Mouse (Mus musculus): Measurements from ENCODE around the gene Inafm1.
"Not testable (repeated sequence)": the region's sequence is repeated elsewhere in the genome, so short reads cannot be mapped to it uniquely, and the experiment has no call there.

Gene Inafm1

DNA sequence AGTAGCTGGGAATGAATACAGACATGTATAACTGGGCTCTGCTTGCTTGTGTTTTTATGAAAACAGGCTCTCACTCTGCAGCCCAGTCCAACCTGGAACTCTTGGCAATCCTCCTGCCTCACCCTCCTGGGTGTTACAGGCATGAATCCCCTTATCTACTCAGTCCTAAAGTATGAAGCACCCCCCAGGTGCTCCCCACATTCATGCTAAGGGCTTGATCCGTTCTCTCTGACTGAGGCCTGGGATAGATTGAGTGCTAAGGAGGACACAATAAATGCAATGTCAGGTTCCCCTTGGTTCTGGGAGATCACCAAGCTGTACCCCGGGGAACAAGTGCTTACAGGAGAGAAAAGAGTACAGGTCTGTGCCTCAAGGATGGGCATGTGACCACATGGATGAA, 24.2 kb upstream of the Inafm1 start:
- no peak for DNase-seq (ENCODE audit: low spot score)

DNA sequence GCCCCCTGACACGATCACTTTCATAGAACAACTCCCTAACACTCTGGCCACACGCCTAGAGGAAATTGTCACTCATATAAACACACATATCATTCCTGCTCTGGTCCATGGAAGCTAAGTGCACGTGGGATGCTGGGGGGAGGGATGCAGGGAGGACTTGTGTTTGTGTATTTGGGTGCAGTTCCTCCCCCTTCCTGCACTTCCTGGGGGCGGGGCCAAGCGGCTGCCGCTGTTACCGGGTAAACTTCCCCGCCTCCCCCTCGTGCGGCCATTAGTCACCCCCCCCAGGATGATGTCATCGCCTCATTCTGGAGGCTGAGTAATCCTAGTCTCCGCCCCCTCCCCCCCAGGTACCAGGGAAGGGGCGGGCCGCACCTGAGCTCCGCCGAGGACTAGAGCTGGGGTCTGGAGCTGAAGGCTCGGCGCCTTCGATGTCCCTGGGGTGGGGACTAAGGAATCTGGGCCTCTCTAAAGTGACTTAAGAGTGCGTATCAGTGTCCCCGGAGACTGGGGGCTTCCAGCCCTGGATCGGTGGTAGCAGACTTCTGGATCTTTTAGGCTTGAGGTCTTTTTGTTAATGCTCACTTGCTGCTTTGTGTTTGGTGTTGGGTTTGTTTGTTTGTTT, 23.5 kb upstream of the Inafm1 start:
- peak; percentile 78 for DNase-seq (ENCODE audit: low spot score)

DNA sequence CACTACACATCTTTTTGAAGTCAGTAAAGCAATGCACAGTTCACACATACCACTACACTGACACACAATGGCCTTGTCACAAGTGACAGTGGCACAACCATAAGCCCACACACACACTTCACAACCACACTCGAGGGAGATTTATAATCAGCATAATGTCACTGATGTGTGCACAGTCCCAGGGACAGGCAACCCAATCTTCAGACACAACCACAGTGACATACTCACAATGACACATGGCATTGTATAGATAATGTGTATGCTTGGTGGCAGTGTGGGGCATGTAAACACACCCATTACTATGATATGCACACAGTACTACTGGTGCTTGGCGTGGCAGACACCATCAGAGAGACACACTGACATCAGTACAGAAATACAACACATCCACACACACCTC, 22.7 kb upstream of the Inafm1 start:
- DNase-seq (ENCODE audit: low spot score): no peak

DNA sequence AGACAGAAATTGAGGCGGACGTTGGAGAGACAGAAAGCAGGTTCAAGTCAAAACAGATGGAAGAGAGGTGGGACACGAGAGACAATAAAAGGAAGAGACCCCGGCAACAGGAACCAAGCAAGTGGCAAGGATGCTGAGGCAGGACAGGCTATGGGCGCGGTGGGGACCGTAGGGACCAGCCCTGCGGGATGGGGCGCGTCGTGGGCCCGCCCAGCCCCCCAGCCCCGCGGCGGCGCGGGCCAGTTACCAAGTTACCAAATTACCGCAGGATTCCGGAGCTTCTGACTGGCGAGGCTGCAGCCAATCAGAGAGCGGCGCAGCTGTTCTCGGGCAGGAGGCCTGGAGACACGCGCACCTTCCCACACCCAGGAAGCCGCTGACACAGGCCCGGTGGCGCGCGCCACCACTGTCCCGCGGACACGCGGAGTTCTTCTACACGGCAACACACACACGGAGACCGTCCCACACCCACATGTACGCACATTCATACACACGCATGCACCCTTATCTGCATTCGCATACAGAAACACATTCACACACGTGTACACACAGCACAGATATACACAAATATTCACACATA, 22.0 kb upstream of the Inafm1 start:
- peak; percentile 49 for DNase-seq (ENCODE audit: low spot score)

DNA sequence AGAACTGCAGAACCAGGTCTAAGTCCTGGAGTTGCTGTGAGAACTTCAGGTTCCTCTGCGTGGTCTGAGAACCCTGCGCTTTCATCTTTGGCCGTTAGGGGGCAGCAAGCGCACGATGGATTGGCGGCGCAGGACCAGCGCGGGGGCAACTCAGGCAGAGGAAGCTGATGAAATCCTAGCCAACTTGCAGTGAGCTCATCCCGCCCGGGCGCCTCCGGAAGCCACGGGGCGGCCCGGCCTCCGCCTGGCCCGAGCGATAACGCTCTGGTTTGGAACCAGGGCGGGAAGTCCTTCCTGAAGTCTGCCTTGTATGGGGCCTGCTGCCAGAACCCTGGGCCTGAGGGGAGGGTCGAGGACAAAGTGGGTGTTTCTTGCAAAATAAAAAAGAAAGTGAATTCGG, 21.4 kb upstream of the Inafm1 start:
- DNase-seq (ENCODE audit: low spot score): peak; percentile 91

DNA sequence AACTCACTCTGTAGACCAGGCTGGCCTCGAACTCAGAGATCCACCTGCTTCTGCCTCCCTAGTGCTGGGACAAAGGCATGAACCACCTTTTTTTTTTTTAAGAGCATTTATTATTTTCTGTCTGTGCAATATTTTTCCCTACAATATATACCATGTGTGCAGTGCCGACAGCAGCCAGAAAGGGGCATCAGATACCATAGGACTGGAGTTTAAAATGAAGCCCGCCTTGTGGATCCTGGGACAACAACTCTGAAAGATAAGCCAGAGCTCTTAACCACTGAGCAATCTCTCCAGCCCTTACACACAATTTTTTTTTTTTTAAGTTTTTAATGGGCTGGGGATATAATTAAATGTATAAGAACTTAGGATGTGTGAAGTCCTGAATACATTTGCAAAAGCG, 20.9 kb upstream of the Inafm1 start:
- no peak for DNase-seq (ENCODE audit: low spot score)

DNA sequence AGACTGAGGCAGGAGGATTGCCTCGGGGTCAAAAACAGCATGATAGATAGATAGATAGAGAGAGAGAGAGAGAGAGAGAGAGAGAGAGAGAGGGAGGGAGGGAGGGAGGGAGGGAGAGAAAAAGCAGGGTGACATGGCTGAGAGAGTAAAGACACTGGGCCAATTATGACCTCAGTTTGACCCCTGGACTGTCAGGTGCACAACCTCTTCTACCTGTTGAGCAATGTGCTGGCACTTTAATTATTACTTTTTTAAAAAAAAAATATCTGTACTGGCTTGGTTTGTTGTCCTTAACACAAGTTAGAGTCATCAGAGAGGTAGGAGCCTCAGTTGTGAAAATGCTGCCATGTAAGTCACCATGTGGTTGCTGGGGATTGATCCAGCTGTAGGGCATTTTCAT, 14.4 kb upstream of the Inafm1 start:
- DNase-seq (ENCODE audit: low spot score): no peak

DNA sequence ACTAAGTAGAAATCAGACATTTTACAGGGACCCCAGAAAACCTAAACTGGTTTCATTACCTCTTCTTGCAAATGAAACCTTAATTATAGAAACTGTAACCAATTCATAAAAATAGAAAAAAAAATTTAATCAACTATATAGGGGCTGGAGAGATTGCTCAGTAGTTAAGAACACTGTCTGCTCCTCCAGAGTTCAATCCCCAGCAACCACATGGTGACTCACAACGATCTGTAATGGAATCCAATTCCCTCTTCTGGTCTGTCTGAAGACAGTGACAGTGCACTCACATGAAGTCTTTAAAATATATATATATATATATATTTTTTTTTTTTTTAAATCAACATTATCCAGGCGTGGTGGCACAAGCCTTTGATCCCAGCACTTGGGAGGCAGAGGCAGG, 13.6 kb upstream of the Inafm1 start:
- DNase-seq (ENCODE audit: low spot score): no peak

DNA sequence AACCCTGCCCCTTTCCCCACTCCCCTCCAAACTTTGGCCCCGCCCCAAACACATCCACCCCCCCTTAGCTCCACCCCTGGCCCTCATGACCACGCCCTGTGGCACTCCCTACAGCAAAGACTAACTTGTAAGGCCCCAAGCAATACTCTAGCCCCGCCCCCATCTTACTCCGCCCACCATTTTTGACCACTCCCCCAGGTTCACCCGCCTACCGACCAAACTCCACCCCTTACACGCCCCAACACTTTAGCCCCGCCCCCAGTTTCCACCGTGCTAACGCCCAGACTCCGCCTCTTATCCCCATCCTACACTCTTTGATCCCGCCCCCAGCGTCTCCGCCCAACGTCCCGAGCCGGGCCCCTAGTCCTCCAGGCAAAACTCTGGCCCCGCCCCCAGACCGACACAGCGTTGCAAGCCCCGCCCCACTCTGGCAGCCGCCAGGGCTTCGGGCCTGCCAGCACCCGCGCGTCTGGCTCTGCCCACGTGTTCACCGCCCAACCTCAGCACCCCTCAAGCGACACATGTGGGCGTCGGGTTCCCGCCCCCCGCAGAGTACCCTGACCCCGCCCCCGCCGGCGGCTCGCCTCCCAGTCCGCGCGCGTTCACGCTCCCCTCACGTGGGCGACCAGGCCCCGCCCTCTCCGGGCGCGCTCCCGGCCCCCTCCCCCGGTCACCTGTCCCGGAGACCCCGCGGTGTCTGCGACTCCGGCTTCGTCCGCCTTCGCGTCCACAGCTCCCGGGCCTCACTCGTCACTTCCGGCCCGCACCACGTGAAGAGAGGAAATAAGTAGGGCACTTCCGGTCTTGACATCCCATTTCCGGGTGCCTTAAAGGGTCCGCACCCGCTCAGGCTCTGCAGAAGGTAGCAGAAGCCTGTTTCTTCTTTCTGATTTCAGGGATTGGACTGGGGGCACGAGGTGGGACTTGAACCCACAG, 12.9 kb upstream of the Inafm1 start, which contains the start of gene Ccdc9:
Gene Ccdc9 (minus strand): TSS at position 770 of the 936 bp plus-strand sequence.
- peak; percentile 99 for DNase-seq (ENCODE audit: low spot score)

DNA sequence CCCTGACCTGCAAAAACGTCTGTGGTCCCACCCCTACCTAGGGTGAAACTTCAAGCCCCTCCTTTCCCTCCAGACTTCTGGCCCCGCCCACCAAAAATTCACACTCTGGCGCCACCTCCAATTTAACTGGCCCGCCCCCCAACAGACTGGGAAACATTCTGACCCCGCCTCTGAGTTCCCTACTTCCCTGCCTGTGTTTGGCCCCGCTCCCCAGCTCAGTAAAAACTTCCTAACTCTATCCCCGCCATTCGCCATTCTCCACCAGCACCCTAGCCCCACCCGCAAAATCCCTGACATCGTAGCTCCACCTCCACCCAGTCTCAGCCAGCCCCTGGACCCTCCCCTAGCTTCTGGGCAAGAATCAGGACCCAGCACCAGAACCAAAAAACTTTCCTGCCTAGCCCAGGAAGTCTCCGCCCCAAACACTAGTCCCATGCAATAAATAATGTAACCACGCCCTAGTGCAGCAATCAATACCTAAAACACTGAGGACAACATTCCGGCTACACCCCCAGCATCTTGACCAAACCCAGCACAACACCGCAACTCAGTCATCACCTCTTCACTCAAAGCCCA, 12.1 kb upstream of the Inafm1 start:
- peak; percentile 45 for DNase-seq (ENCODE audit: low spot score)

DNA sequence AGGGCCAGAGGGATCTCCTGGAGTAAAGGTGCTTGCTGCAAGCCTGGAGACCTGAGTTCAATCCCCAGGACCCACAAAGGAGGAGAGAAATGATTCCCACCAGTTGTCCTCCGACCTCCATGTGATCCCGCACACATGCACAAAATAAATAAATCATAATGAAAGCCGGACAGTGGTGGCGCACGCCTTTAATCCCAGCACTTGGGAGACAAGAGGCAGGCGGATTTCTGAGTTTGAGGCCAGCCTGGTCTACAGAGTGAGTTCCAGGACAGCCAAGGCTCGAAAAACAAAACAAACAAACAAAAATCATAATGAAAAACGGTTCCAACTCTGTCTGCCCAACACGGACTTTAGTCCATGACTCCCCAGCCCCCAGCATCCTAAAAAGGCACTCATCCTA, 11.5 kb upstream of the Inafm1 start:
- no peak for DNase-seq (ENCODE audit: low spot score)

DNA sequence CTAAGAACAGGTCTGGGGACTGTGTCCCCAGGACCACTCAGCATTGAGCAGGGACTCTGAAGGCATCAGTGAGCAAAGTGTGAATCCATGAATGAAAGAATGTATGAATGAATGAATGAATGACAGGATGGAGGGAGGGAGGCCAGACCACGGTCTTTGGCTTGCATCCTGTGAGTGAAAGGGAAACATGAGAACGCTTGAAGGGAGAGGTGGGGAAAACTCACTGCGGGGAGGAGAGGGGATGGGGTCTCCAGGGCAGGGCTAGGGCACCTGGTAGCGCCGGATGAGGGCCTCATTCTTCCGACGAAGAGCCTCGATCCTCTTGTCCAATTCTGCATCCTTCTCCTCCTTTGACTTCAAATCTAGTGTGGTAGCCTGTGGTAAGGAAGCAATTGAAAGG, 10.6 kb upstream of the Inafm1 start:
- DNase-seq (ENCODE audit: low spot score): no peak

DNA sequence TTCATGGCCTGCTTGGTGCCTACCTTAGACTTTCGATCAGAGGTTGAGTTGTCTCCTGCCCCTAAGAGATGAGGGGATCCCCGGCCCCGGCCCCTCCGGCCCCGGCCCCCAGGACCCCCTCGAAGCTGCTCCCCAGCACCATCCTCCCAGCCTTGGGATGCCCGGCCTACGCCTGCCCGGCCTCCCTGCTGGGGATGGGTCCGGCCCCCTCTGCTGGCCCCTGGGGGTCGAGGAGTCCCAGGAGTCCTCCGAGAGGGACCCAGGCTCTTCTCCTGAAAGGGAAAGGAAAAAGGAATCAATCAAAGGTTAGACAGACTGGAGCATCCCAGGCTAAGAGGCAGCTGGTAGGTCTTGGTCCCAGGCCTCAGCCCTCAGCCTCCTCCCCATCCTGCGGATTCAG, 8.9 kb upstream of the Inafm1 start:
- DNase-seq (ENCODE audit: low spot score): no peak

DNA sequence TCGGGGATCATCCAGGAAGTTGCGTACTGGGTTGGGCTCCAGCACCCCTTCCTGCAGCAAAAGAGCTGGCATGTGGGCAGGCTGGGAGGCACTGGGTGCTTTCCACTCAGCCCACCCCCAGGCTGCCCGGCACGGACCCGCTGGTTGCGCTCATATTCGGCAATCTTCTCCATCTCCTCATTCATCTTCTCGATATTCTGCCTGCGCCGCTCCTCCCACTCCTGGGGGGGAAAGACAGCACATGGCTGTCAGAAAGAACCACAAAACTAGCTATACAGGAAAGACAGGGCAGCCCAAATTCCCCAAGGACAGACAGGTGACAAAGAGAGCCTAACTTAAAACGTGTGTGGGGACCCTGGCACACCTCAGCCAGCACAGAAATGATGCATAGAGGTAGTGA, 7.3 kb upstream of the Inafm1 start:
- no peak for DNase-seq (ENCODE audit: low spot score)

DNA sequence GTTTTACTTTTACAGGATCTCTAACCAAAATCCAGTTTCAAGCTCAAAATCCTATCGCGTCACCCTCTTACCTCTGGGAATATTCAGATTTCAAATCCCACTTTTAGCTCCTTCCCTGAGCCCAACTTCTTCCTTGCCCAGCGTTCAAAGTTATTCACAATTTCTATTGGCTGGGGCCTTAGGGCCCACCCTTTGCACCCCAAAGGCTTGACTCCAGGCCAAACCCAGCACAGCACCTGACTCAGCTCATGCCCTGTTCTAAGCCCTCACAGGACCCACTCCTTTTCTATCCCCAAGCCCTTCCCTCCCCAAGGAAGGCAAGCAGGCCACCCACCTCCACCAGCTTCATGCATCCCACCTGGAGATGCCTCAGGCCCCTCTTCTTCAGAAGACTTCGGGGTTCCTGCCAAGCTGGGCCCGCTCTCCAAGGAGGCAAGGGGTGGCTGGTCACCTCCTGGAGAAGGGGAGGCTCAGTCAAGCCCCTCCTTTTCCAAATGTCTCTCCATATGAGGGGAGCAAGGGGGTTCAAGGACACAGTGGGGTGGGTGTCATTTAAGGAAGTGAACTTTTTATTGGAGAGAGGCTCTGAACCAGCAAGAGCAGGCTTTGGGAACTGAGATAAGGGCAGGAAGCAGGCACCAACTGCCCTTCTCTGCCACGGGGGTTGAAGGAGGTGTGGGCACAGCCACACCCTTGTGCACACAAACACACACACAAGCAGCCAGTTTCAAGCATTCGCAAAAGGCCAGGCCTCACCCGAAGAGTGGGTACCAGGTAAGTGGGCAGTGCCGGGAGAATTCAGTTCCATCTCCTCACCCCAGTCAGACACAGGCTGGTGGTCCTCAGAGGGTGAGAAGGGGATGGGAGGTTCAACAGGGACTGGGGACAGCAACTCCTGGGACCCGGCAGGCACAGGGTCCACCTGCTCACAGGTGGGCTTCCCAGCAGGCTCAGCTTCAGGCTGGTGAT, 1.8 kb upstream of the Inafm1 start:
- no peak for DNase-seq (ENCODE audit: low spot score)

DNA sequence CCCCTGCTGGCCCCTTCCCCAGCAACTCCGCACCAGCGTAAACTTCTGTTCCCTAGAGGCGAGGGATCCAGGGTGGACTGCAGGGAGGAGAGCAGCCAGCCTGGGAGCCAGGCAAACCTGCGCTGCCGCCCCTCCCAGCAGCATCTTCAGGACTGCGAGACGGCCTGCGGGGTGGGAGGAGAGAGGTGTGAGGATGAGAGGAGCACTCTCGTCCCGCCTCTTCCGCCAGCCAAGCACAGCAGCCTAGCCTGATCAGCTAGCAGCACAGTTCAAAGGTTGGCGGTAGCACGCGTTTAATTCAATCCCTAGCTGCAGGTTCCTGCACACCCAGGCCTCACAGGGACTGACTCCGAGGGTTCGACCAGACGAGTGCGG, 336 bp upstream of the Inafm1 start:
- no peak for DNase-seq (ENCODE audit: low spot score)

DNA sequence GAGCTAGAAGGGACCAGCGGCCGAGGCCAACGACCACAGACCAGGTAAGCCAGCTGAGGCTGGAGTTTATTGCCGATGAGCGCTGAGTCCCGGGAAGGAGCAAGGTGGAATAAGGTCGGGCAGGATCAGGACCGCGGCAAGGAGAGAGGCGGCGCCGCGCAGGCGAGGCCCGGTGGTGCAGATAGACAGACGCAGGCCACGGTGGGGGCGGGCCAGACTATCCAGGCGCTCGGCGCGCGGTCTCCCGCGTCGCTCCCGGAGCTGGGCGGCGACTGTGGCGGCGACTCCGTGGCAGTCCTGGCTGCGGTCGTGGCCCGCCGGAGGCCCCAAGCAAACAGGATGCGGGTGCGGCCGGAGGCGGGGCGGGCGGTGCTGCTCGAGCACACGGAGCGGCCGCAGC, 736 bp downstream of the Inafm1 start:
- DNase-seq (ENCODE audit: low spot score): peak; percentile 80

DNA sequence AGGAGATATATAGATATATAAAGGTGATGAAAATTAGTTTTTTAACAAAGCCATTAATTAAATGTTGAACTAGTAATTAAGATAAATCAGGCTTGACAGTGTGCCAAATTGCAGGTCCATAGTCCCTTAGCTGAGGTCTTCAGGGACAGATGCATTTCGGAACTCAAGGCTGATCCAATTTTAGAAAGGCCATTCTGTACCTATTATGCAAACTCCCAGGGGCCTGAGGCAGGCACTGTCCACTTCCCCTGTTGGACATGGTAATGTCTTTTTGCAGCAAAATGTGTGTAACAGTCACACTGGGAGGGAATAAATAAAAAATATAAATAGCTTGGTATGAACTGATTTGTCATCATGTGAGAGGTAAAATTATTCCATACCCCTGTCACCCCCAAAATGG, 2.3 kb downstream of the Inafm1 start:
- no peak for DNase-seq (ENCODE audit: low spot score)

DNA sequence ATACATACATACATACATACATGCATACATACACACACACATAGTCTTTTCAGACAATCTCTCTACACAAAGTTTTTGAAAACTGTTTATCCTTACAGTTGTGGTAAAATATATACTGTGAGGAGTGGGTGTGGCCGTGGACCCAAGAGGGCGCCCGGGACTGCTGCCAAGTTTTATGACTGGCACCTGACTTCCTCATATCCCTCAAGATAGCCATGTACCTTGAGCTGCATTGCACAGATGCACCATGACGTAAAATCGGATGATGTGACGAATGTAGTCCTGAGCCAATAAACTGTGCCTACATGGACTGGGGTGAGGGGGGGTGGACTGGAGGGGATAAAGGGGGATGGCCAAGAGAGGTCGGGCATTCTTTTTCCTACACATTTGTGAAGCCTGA, 6.8 kb downstream of the Inafm1 start:
- DNase-seq (ENCODE audit: low spot score): not testable (repeated sequence)

DNA sequence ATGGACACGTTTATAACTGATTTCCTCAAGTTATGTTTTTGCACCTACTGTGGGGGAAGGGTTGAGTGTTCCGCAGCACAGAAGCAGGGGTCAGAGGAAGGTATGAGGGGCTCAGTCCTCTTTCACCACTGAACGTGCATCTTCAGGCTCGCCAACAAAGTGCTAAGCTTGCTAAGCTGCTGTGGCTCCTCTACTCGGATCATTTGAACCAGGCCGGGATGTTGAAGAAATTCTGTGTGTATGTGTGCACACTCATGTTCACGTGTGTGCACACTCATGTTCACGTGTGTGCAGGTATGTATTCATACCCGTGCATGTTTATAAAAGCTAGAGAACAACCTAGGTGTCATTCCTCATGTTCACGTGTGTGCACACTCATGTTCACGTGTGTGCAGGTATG, 7.6 kb downstream of the Inafm1 start:
- DNase-seq (ENCODE audit: low spot score): no peak

DNA sequence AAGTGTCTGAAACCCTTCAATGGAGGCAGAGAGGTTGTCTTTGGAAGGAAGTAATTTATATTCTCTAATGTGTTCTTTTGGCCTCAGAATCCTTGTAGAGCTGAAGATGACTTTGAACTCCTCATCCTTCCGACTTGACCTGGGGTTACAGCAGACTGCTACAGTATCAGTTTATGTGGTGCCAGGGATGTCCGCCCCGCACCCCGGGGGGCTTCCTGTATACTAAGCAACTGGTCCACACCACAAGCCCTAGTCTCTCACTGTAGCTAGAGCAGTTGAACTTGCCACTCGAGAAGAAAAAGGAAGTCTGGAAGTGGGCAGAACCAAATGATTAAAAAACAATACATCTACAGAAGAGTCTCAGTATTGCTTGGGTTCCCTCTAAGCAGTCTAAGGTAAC, 9.6 kb downstream of the Inafm1 start:
- no peak for DNase-seq (ENCODE audit: low spot score)

Data from spleen, adult 12 weeks (tissue).